Mouse (Mus musculus) embryonic facial prominence, embryonic 13.5 days (tissue): Measurements from ENCODE around the gene Mgat3. TPM values are rescaled to one million over a fixed set of nuclear protein-coding genes. Genes with fewer than 3 reads are reported as not detected.

Experiments used
- ATAC-seq: fragments of 200-750 bp; cut with Nextera tagmentation; 2 replicates; pipeline ENCODE4 v1.8.0; 2017; ENCODE audit warnings: low read depth; ENCODE audit not compliant: insufficient number of reproducible peaks, insufficient read depth, low FRiP score, low TSS enrichment
- H3K27ac ChIP-seq: fragments of 300-500 bp; sonication (generic); 2 replicates; pipeline ENCODE4 v1.5.1; 2015; ENCODE audit warnings: moderate library complexity, mild to moderate bottlenecking, inconsistent platforms
- H3K27me3 ChIP-seq: fragments of 300-500 bp; sonication (generic); 2 replicates; pipeline ENCODE4 v1.6.1; 2015; ENCODE audit warnings: mild to moderate bottlenecking, inconsistent platforms
- H3K36me3 ChIP-seq: fragments of 300-500 bp; sonication (generic); 2 replicates; pipeline ENCODE4 v1.6.1; 2015; ENCODE audit warnings: mild to moderate bottlenecking, inconsistent platforms
- H3K4me1 ChIP-seq: fragments of 300-500 bp; sonication (generic); 2 replicates; pipeline ENCODE4 v1.6.1; 2015; ENCODE audit warnings: inconsistent platforms
- H3K4me2 ChIP-seq: fragments of 300-500 bp; sonication (generic); 2 replicates; pipeline ENCODE4 v1.6.1; 2015; ENCODE audit warnings: moderate library complexity, mild to moderate bottlenecking, inconsistent platforms
- H3K4me3 ChIP-seq: fragments of 300-500 bp; sonication (generic); 2 replicates; pipeline ENCODE4 v1.5.1; 2015; ENCODE audit warnings: mild to moderate bottlenecking, inconsistent platforms
- H3K9ac ChIP-seq: fragments of 300-500 bp; sonication (generic); 2 replicates; pipeline ENCODE4 v1.6.1; 2015; ENCODE audit warnings: mild to moderate bottlenecking, inconsistent platforms
- H3K9me3 ChIP-seq: fragments of 300-500 bp; sonication (generic); 2 replicates; pipeline ENCODE4 v1.6.1; 2016; ENCODE audit warnings: inconsistent platforms
- WGBS: fragments of 180-500 bp; shearing (Covaris S2); methylation state at CpG from one replicate; pipeline ENCODE4 v1.1.7; 2015; ENCODE audit warnings: mixed read lengths; 5-methylcytosine and 5-hydroxymethylcytosine counted together
- polyA plus RNA-seq: library from polyadenylated mRNA; unstranded; fragments of >200 nt; fragmentation: Nextera tagmentation; extraction: Ambion mirVana; gene quantifications from 2 replicates; pipeline ENCODE4 v1.2.1, GENCODE M21; 2015

The Mgat3 gene
- polyA plus RNA-seq, 1 experiment from 2014 or later, result 7.7 TPM

GRCm38 (mm10) chr15:80163274-80163673, 10.2 kb upstream of the Mgat3 start:
- Histone ChIP-seq H3K9me3 (no peaks in the 10 kb centered on the region), H3K4me2 (no peak overlapping the region), H3K4me3 (no peak overlapping the region), H3K36me3 (peaks cover 47% of the 10 kb centered on the region), H3K9ac (no peak overlapping the region), H3K27ac (no peak overlapping the region), H3K4me1 (peaks cover 23% of the 10 kb centered on the region), H3K27me3 (no peaks in the 10 kb centered on the region)
- no peak for ATAC-seq
- 93% methylated on average over 11 of the region's 11 CpGs for WGBS

DNA sequence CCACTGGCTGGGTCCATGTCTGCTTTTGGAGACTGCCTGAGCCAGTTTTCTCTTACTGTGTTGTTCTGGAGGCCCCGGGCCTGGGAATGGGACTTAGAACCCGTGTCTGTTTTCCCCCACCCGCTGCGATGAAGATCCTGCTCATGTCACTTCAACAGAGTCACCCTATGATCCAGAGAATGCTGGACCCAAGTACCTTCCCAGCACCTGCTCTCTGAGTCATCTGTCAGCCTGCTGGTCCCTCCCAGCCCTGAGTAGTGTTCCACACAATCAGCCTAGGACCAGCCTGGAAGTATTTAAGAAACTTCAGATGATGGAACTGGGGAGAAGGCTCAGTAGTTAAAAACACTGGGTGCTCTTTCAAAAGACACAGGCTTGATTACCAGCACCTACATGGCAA, 9.8 kb upstream of the Mgat3 start:
- H3K4me1 ChIP-seq, result peaks cover 19% of the 10 kb centered on the region
- 92% methylated on average over 4 of the region's 4 CpGs for WGBS
- no peak overlapping the region for H3K4me2 ChIP-seq
- no peak overlapping the region for H3K4me3 ChIP-seq
- no peaks in the 10 kb centered on the region for H3K9me3 ChIP-seq
- H3K36me3 ChIP-seq, result peaks cover 43% of the 10 kb centered on the region
- no peak overlapping the region for H3K9ac ChIP-seq
- no peaks in the 10 kb centered on the region for H3K27me3 ChIP-seq
- no peak for ATAC-seq
- H3K27ac ChIP-seq, result no peak overlapping the region

DNA sequence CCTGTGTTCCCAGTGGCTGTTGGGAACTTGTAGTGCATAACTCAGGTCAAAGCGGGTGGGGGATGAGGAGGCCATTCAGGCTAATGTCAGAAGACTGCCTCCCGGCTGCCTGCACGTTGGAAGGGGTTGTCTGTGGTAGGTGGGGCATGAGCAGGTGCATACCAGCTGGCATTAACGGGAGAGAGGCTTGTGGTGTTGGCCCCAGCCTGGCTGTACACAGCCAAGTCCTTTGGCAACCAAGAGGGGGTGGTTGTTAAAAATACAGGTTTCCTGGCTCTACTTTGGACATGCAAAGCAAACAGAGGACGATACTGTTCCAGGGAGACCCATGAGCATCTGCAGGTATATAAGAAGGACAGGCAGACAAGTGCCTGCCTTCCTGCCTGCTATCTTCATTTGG, 8.1 kb upstream of the Mgat3 start:
- Histone ChIP-seq H3K4me2 (no peak overlapping the region), H3K4me3 (no peak overlapping the region), H3K27ac (no peak overlapping the region), H3K9me3 (no peaks in the 10 kb centered on the region), H3K27me3 (no peaks in the 10 kb centered on the region), H3K9ac (no peak overlapping the region), H3K36me3 (peaks cover 32% of the 10 kb centered on the region), H3K4me1 (peaks cover 5% of the 10 kb centered on the region)
- ATAC-seq, result no peak
- WGBS, result 53% methylated on average over 5 of the region's 5 CpGs

- Histone ChIP-seq H3K4me2 (no peak overlapping the region), H3K4me1 (peaks cover 28% of the 10 kb centered on the region), H3K27ac (no peak overlapping the region), H3K9me3 (no peaks in the 10 kb centered on the region), H3K4me3 (no peak overlapping the region), H3K27me3 (no peaks in the 10 kb centered on the region), H3K36me3 (no peaks in the 10 kb centered on the region), H3K9ac (no peak overlapping the region)
- ATAC-seq, result no peak
- WGBS, result 94% methylated on average over 1 of the region's 1 CpGs
Observed at GRCm38 (mm10) chr15:80169484-80169883, 4.0 kb upstream of the Mgat3 start.

GRCm38 (mm10) chr15:80170357-80170756, 3.2 kb upstream of the Mgat3 start:
- no peaks in the 10 kb centered on the region for H3K36me3 ChIP-seq
- 48% methylated on average over 4 of the region's 4 CpGs for WGBS
- no peak overlapping the region for H3K9ac ChIP-seq
- no peak overlapping the region for H3K4me3 ChIP-seq
- H3K9me3 ChIP-seq, result no peaks in the 10 kb centered on the region
- H3K27ac ChIP-seq, result no peak overlapping the region
- no peaks in the 10 kb centered on the region for H3K27me3 ChIP-seq
- peaks cover 37% of the 10 kb centered on the region for H3K4me1 ChIP-seq
- no peak overlapping the region for H3K4me2 ChIP-seq
- no peak for ATAC-seq

- no peaks in the 10 kb centered on the region for H3K36me3 ChIP-seq
- H3K27me3 ChIP-seq, result no peaks in the 10 kb centered on the region
- 0 out of 2 replicates have a peak overlapping the region, but pooled peaks have one; percentile 2 for H3K27ac ChIP-seq
- peak overlapping the region; percentile 26 for H3K4me2 ChIP-seq
- peaks cover 46% of the 10 kb centered on the region for H3K4me1 ChIP-seq
- WGBS, result 2% methylated on average over 8 of the region's 8 CpGs
- no peak overlapping the region for H3K4me3 ChIP-seq
- no peak overlapping the region for H3K9ac ChIP-seq
- no peak for ATAC-seq
- no peaks in the 10 kb centered on the region for H3K9me3 ChIP-seq
Observed at GRCm38 (mm10) chr15:80171286-80171685, 2.2 kb upstream of the Mgat3 start.

GRCm38 (mm10) chr15:80171791-80172190, 1.7 kb upstream of the Mgat3 start:
- H3K4me1 ChIP-seq, result peaks cover 47% of the 10 kb centered on the region
- H3K9ac ChIP-seq, result no peak overlapping the region
- no peak for ATAC-seq
- no peaks in the 10 kb centered on the region for H3K27me3 ChIP-seq
- no peaks in the 10 kb centered on the region for H3K9me3 ChIP-seq
- peak overlapping the region; percentile 26 for H3K4me2 ChIP-seq
- H3K4me3 ChIP-seq, result no peak overlapping the region
- 14% methylated on average over 6 of the region's 6 CpGs for WGBS
- no peaks in the 10 kb centered on the region for H3K36me3 ChIP-seq
- H3K27ac ChIP-seq, result peak overlapping the region; percentile 2; the same call in 1 of the 2 replicates

DNA sequence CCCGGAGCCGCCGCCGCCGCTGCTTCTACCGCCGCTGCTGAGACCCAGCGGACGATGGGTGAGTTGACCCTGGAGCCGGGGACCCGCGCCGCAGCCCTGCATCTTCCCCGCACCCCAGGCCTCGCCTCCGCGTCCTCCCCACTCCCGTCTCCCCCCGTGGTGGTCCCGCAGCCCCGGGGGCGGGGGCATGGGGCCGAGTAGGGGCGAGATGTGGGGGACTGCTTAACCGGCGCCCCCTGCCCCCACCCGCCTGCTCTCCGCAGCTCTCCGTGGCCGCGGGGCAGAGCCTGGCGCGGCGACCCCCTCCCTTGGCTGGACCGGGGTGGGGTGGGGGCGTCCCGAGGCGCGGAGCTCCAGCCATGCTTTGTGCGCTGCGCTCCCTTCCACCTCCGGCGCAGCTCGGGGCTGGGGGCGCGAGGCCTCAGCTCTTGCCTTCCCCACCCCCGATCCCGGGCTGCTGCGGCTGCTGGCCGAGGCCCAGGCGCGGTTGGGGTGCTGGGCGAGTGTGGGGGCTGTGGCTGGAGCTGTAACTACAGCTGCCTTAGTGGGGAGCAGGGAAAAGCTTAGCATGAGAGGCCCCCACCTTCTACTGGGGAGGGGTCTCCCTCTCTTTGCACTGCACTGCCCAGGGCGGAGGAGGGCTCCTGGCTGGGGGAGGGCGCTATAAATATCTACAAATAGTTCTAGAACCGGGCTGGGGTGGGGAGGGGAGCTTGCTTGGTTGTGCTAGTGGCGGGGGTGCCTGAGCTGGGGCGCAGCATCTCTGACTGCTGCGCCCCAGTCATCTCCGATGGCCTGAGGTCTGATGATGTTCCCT, 468 bp downstream of the Mgat3 start:
- Histone ChIP-seq H3K4me1 (peaks cover 47% of the 10 kb centered on the region), H3K4me2 (peak overlapping the region; percentile 72)
- WGBS, result under 1% methylated on average over 60 of the region's 60 CpGs

DNA sequence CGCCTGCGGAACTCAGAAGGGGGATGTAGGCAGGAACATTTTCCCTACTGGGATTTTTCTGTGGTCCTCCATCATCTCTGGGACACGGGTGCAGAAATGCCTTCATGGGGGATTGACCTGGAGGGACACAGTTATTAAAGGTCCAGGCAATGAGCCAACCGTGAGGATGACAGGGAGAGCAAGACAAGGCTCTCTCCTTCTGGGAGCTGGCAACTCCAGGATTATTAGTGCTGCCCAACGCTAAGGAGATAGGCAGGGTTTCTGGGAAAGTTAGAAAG, 1.0 kb downstream of the Mgat3 start:
- 2% methylated on average over 5 of the region's 5 CpGs for WGBS
- H3K27ac ChIP-seq, result 0 out of 2 replicates have a peak overlapping the region, but pooled peaks have one; percentile 92

More for the DNA sequence above, 468 bp downstream of the Mgat3 start:
- ATAC-seq, result peak; percentile 48
- Histone ChIP-seq H3K9me3 (no peaks in the 10 kb centered on the region), H3K27me3 (no peaks in the 10 kb centered on the region), H3K4me3 (peak overlapping the region; percentile 91), H3K27ac (peak overlapping the region; percentile 92), H3K36me3 (no peaks in the 10 kb centered on the region), H3K9ac (peak overlapping the region; percentile 96)

GRCm38 (mm10) chr15:80175316-80175715, 1.8 kb downstream of the Mgat3 start:
- no peaks in the 10 kb centered on the region for H3K9me3 ChIP-seq
- no peak overlapping the region for H3K27ac ChIP-seq
- H3K4me1 ChIP-seq, result peaks cover 44% of the 10 kb centered on the region
- WGBS, result 74% methylated on average over 9 of the region's 9 CpGs
- H3K4me3 ChIP-seq, result peak overlapping the region; percentile 91
- peak overlapping the region; percentile 72 for H3K4me2 ChIP-seq
- no peaks in the 10 kb centered on the region for H3K27me3 ChIP-seq
- H3K9ac ChIP-seq, result peak overlapping the region; percentile 96
- no peak for ATAC-seq
- H3K36me3 ChIP-seq, result no peaks in the 10 kb centered on the region

More for the DNA sequence above, 1.0 kb downstream of the Mgat3 start:
- ATAC-seq, result no peak
- no peaks in the 10 kb centered on the region for H3K27me3 ChIP-seq
- H3K4me1 ChIP-seq, result peaks cover 47% of the 10 kb centered on the region
- H3K9me3 ChIP-seq, result no peaks in the 10 kb centered on the region
- peak overlapping the region; percentile 72 for H3K4me2 ChIP-seq
- peak overlapping the region; percentile 91 for H3K4me3 ChIP-seq
- H3K36me3 ChIP-seq, result no peaks in the 10 kb centered on the region
- peak overlapping the region; percentile 96 for H3K9ac ChIP-seq

DNA sequence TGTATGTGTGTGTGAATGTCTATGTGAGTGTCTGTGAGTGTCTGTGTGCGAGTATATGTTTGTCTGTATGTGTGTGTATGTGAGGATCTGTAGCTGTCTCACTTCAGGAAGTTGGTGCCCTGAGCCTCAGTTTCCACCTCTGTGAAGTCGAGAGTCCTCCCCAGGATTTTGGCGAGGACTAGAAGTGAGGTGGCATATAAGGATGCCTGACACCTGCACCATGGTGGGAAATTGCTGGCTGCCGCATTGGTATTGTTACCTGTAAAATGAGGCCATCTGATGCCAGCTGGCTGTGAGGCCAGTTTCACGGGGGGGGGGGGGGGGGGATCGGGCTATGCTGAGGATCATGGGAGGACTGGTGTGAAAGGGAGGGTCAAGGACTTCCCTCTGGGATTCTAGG, 2.2 kb downstream of the Mgat3 start:
- Histone ChIP-seq H3K27ac (no peak overlapping the region), H3K27me3 (no peaks in the 10 kb centered on the region), H3K36me3 (peaks cover 4% of the 10 kb centered on the region; the same call in 1 of the 2 replicates), H3K4me3 (no peak overlapping the region), H3K9me3 (no peaks in the 10 kb centered on the region), H3K4me2 (no peak overlapping the region), H3K9ac (no peak overlapping the region; the same call in 1 of the 2 replicates), H3K4me1 (peaks cover 40% of the 10 kb centered on the region)
- WGBS, result 66% methylated on average over 6 of the region's 6 CpGs
- no peak for ATAC-seq

DNA sequence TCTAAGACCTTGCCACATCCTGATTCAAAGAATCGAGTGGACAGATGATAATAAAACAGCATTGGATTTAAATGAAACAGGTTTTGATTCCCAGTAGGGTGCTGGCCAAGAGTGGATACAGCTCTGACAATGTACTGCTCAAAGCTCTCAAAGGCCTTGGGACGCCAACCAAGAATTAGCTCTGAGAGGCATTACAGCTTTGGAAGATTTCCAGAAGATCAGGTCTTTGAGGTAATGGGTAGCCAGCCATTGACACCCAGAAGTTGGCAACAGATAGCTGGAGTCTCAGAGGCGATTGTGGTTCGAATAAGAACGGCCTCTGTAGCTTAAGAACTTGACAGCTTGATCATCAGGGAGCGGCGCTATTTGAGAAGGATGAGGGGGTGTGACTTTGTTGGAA, 8.0 kb downstream of the Mgat3 start:
- H3K9me3 ChIP-seq, result no peaks in the 10 kb centered on the region
- no peak overlapping the region for H3K4me3 ChIP-seq
- no peak for ATAC-seq
- no peak overlapping the region for H3K4me2 ChIP-seq
- H3K36me3 ChIP-seq, result peaks cover 24% of the 10 kb centered on the region
- no peak overlapping the region for H3K9ac ChIP-seq
- H3K27me3 ChIP-seq, result no peaks in the 10 kb centered on the region
- H3K27ac ChIP-seq, result no peak overlapping the region
- 91% methylated on average over 7 of the region's 7 CpGs for WGBS
- no peaks in the 10 kb centered on the region for H3K4me1 ChIP-seq
